Mouse (Mus musculus): Measurements from ENCODE around the gene Aspa. TPM values are rescaled to one million over a fixed set of nuclear protein-coding genes. Genes with fewer than 3 reads are reported as not detected.

Gene Aspa
- polyA plus RNA-seq (2015; fragmentation: Nextera tagmentation; extraction: Ambion mirVana), result 62.8 and 68.6 TPM in 2 replicates

GRCm38 (mm10) chr11:73329442-73329841, at the start of gene Aspa, which contains the start of the genes Gm49340 and Spata22:
TSS of gene Aspa (minus strand) at chr11:73329596.
TSS of gene Gm49340 (plus strand) at chr11:73329741.
TSS of gene Spata22 (plus strand) at chr11:73329741.
- no peak for ATAC-seq (replicated peaks; ENCODE audit: low FRiP score, low read depth)
- no peak for TF ChIP-seq CTCF (IDR thresholded peaks at IDR 0.05; ENCODE audit: low read depth)
- Histone ChIP-seq H3K9me3 (replicated peaks; ENCODE audit: low read length) (no peaks in the 10 kb centered on the region), H3K4me3 (replicated peaks; ENCODE audit: low read depth, low read length) (no peak within 1 kb of the TSS), H3K27ac (no peak within 1 kb of the TSS), H3K4me1 (replicated peaks; ENCODE audit: insufficient read depth, low read length) (no peaks in the 10 kb centered on the region), H3K36me3 (ENCODE audit: insufficient read depth, low read length) (no peaks in the 10 kb centered on the region), H3K4me2 (ENCODE audit: low read length) (no peak within 1 kb of the TSS), H3K9ac (ENCODE audit: low read depth, low read length) (no peak within 1 kb of the TSS), H3K27me3 (ENCODE audit: insufficient read depth, low read length) (no peaks in the 10 kb centered on the region)
- WGBS, result 83% methylated on average over 27 of the region's 27 CpGs
- no peak for DNase-seq (ENCODE audit: low spot score)

- no peak for TF ChIP-seq CTCF (IDR thresholded peaks at IDR 0.05; ENCODE audit: low read depth)
- 81% methylated on average over 2 of the region's 2 CpGs for WGBS
These were observed 41.5 kb upstream of the Aspa start, which contains the start of gene Olfr376 for GRCm38 (mm10) chr11:73370946-73371345. TSS of gene Olfr376 (plus strand) at chr11:73371246.

GRCm38 (mm10) chr11:73350483-73350882, 21.1 kb upstream of the Aspa start, which contains the start of gene Olfr20:
TSS of gene Olfr20 (plus strand) at chr11:73350783.
- Histone ChIP-seq H3K4me3 (replicated peaks; ENCODE audit: low read depth, low read length) (no peak within 1 kb of the TSS), H3K27me3 (ENCODE audit: insufficient read depth, low read length) (no peaks in the 10 kb centered on the region), H3K4me1 (replicated peaks; ENCODE audit: insufficient read depth, low read length) (no peaks in the 10 kb centered on the region), H3K27ac (no peak within 1 kb of the TSS), H3K9ac (ENCODE audit: low read depth, low read length) (no peak within 1 kb of the TSS), H3K36me3 (ENCODE audit: insufficient read depth, low read length) (no peaks in the 10 kb centered on the region), H3K9me3 (replicated peaks; ENCODE audit: low read length) (no peaks in the 10 kb centered on the region), H3K4me2 (ENCODE audit: low read length) (no peak within 1 kb of the TSS)
- ATAC-seq (replicated peaks; ENCODE audit: low FRiP score, low read depth) (no peak), DNase-seq (ENCODE audit: low spot score) (no peak)
- 60% methylated on average over 3 of the region's 3 CpGs for WGBS
- no peak for TF ChIP-seq CTCF (IDR thresholded peaks at IDR 0.05; ENCODE audit: low read depth)

More at GRCm38 (mm10) chr11:73370946-73371345, 41.5 kb upstream of the Aspa start, which contains the start of gene Olfr376:
- H3K9me3 ChIP-seq (replicated peaks; ENCODE audit: low read length), result no peaks in the 10 kb centered on the region
- H3K4me2 ChIP-seq (ENCODE audit: low read length), result no peak within 1 kb of the TSS
- no peak within 1 kb of the TSS for H3K27ac ChIP-seq
- no peaks in the 10 kb centered on the region for H3K27me3 ChIP-seq (ENCODE audit: insufficient read depth, low read length)
- DNase-seq (ENCODE audit: low spot score) (no peak), ATAC-seq (replicated peaks; ENCODE audit: low FRiP score, low read depth) (no peak)
- H3K4me3 ChIP-seq (replicated peaks; ENCODE audit: low read depth, low read length), result no peak within 1 kb of the TSS
- no peak within 1 kb of the TSS for H3K9ac ChIP-seq (ENCODE audit: low read depth, low read length)
- H3K4me1 ChIP-seq (replicated peaks; ENCODE audit: insufficient read depth, low read length), result no peaks in the 10 kb centered on the region
- no peaks in the 10 kb centered on the region for H3K36me3 ChIP-seq (ENCODE audit: insufficient read depth, low read length)

- H3K27me3 ChIP-seq (ENCODE audit: insufficient read depth, low read length), result no peaks in the 10 kb centered on the region
- TF ChIP-seq CTCF (IDR thresholded peaks at IDR 0.05; ENCODE audit: low read depth), result no peak
- WGBS, result 79% methylated on average over 4 of the region's 4 CpGs
- H3K27ac ChIP-seq, result no peak overlapping the region
- H3K4me2 ChIP-seq (ENCODE audit: low read length), result no peak overlapping the region
- no peaks in the 10 kb centered on the region for H3K9me3 ChIP-seq (replicated peaks; ENCODE audit: low read length)
- no peak for ATAC-seq (replicated peaks; ENCODE audit: low FRiP score, low read depth)
- no peak overlapping the region for H3K4me3 ChIP-seq (replicated peaks; ENCODE audit: low read depth, low read length)
- H3K9ac ChIP-seq (ENCODE audit: low read depth, low read length), result no peak overlapping the region
- no peak for DNase-seq (ENCODE audit: low spot score)
- H3K4me1 ChIP-seq (replicated peaks; ENCODE audit: insufficient read depth, low read length), result no peaks in the 10 kb centered on the region
- no peaks in the 10 kb centered on the region for H3K36me3 ChIP-seq (ENCODE audit: insufficient read depth, low read length)
These were observed 7.5 kb upstream of the Aspa start for GRCm38 (mm10) chr11:73336919-73337318.

GRCm38 (mm10) chr11:73333357-73333756, 4.0 kb upstream of the Aspa start:
- Histone ChIP-seq H3K27me3 (ENCODE audit: insufficient read depth, low read length) (no peaks in the 10 kb centered on the region), H3K36me3 (ENCODE audit: insufficient read depth, low read length) (no peaks in the 10 kb centered on the region), H3K27ac (no peak overlapping the region), H3K4me2 (ENCODE audit: low read length) (no peak overlapping the region), H3K9me3 (replicated peaks; ENCODE audit: low read length) (no peaks in the 10 kb centered on the region), H3K9ac (ENCODE audit: low read depth, low read length) (no peak overlapping the region), H3K4me1 (replicated peaks; ENCODE audit: insufficient read depth, low read length) (no peaks in the 10 kb centered on the region), H3K4me3 (replicated peaks; ENCODE audit: low read depth, low read length) (no peak overlapping the region)
- TF ChIP-seq CTCF (IDR thresholded peaks at IDR 0.05; ENCODE audit: low read depth), result no peak
- ATAC-seq (replicated peaks; ENCODE audit: low FRiP score, low read depth) (no peak), DNase-seq (ENCODE audit: low spot score) (no peak)
- WGBS, result 73% methylated on average over 2 of the region's 2 CpGs

- 50% methylated on average over 4 of the region's 4 CpGs for WGBS
- Histone ChIP-seq H3K36me3 (ENCODE audit: insufficient read depth, low read length) (no peaks in the 10 kb centered on the region), H3K27ac (0 out of 2 replicates have a peak overlapping the region, but pooled peaks have one; percentile 64), H3K4me3 (replicated peaks; ENCODE audit: low read depth, low read length) (no peak overlapping the region), H3K9ac (ENCODE audit: low read depth, low read length) (no peak overlapping the region), H3K9me3 (replicated peaks; ENCODE audit: low read length) (no peaks in the 10 kb centered on the region), H3K27me3 (ENCODE audit: insufficient read depth, low read length) (no peaks in the 10 kb centered on the region), H3K4me2 (ENCODE audit: low read length) (no peak overlapping the region), H3K4me1 (replicated peaks; ENCODE audit: insufficient read depth, low read length) (no peaks in the 10 kb centered on the region)
- peak; percentile 9 for DNase-seq (ENCODE audit: low spot score)
- ATAC-seq (replicated peaks; ENCODE audit: low FRiP score, low read depth), result no peak
- TF ChIP-seq CTCF (IDR thresholded peaks at IDR 0.05; ENCODE audit: low read depth), result no peak
These were observed 2.0 kb downstream of the Aspa start for GRCm38 (mm10) chr11:73327361-73327760.

- Histone ChIP-seq H3K27ac (peak overlapping the region; percentile 64; the same call in 1 of the 2 replicates), H3K4me1 (replicated peaks; ENCODE audit: insufficient read depth, low read length) (no peaks in the 10 kb centered on the region), H3K27me3 (ENCODE audit: insufficient read depth, low read length) (no peaks in the 10 kb centered on the region), H3K9me3 (replicated peaks; ENCODE audit: low read length) (no peaks in the 10 kb centered on the region), H3K4me3 (replicated peaks; ENCODE audit: low read depth, low read length) (no peak overlapping the region; the same call in 1 of the 2 replicates), H3K4me2 (ENCODE audit: low read length) (peak overlapping the region; percentile 42), H3K36me3 (ENCODE audit: insufficient read depth, low read length) (no peaks in the 10 kb centered on the region), H3K9ac (ENCODE audit: low read depth, low read length) (no peak overlapping the region)
- TF ChIP-seq CTCF (IDR thresholded peaks at IDR 0.05; ENCODE audit: low read depth), result no peak
- ATAC-seq (replicated peaks; ENCODE audit: low FRiP score, low read depth) (peak; percentile 90), DNase-seq (ENCODE audit: low spot score) (peak; percentile 73)
- 11% methylated on average over 12 of the region's 12 CpGs for WGBS
These were observed 2.9 kb downstream of the Aspa start for GRCm38 (mm10) chr11:73326485-73326886.
